Mouse (Mus musculus): ENCODE measurements around the gene Gmppb. TPM values are rescaled to one million over a fixed set of nuclear protein-coding genes. Genes with fewer than 3 reads are reported as not detected.
A peak's percentile ranks its signal among the peaks of the same experiment; 100 is the strongest.

Gmppb gene
- polyA plus RNA-seq, 1 experiment from 2014 or later = 146 TPM

- H3K4me1 ChIP-seq (replicated peaks; ENCODE audit: control insufficient read depth, insufficient read depth, low read length) = peaks cover 8% of the 10 kb centered on the region; the same call in 1 of the 2 replicates
- ATAC-seq = peak; percentile 92
- H3K9me3 ChIP-seq (ENCODE audit: control insufficient read depth) = no peaks in the 10 kb centered on the region
- peak within 1 kb of the TSS; percentile 91 for H3K27ac ChIP-seq (ENCODE audit: low read depth, low read length)
- H3K36me3 ChIP-seq (ENCODE audit: control insufficient read depth, insufficient read depth) = peaks cover 25% of the 10 kb centered on the region
- peak within 1 kb of the TSS; percentile 93 for H3K4me2 ChIP-seq (replicated peaks; ENCODE audit: low read depth)
- peak; percentile 36 for TF ChIP-seq CTCF (IDR thresholded peaks at IDR 0.05; ENCODE audit: low read depth)
- WGBS = under 1% methylated on average over 52 of the region's 52 CpGs
- peak within 1 kb of the TSS; percentile 87 for H3K4me3 ChIP-seq (ENCODE audit: low read depth, low read length)
- peak within 1 kb of the TSS; percentile 91 for H3K9ac ChIP-seq (ENCODE audit: low read depth, low read length)
- no peaks in the 10 kb centered on the region for H3K27me3 ChIP-seq (replicated peaks; ENCODE audit: control insufficient read depth, insufficient read depth, low read length)
These were observed 45.3 kb downstream of the Gmppb start, which contains the start of gene Apeh for GRCm38 (mm10) chr9:108094184-108094941. TSS of gene Apeh (minus strand) at chr9:108094606.

GRCm38 (mm10) chr9:108094998-108095411 lies 46.0 kb downstream of the Gmppb start:
- peak; percentile 58 for ATAC-seq
- peak overlapping the region; percentile 91 for H3K9ac ChIP-seq (ENCODE audit: low read depth, low read length)
- no peaks in the 10 kb centered on the region for H3K9me3 ChIP-seq (ENCODE audit: control insufficient read depth)
- no peak for TF ChIP-seq CTCF (IDR thresholded peaks at IDR 0.05; ENCODE audit: low read depth)
- WGBS = under 1% methylated on average over 16 of the region's 16 CpGs
- H3K27me3 ChIP-seq (replicated peaks; ENCODE audit: control insufficient read depth, insufficient read depth, low read length) = no peaks in the 10 kb centered on the region
- H3K4me1 ChIP-seq (replicated peaks; ENCODE audit: control insufficient read depth, insufficient read depth, low read length) = peaks cover 8% of the 10 kb centered on the region; the same call in 1 of the 2 replicates
- peak overlapping the region; percentile 93 for H3K4me2 ChIP-seq (replicated peaks; ENCODE audit: low read depth)
- peak overlapping the region; percentile 87 for H3K4me3 ChIP-seq (ENCODE audit: low read depth, low read length)
- peaks cover 19% of the 10 kb centered on the region for H3K36me3 ChIP-seq (ENCODE audit: control insufficient read depth, insufficient read depth)
- H3K27ac ChIP-seq (ENCODE audit: low read depth, low read length) = peak overlapping the region; percentile 91

DNA sequence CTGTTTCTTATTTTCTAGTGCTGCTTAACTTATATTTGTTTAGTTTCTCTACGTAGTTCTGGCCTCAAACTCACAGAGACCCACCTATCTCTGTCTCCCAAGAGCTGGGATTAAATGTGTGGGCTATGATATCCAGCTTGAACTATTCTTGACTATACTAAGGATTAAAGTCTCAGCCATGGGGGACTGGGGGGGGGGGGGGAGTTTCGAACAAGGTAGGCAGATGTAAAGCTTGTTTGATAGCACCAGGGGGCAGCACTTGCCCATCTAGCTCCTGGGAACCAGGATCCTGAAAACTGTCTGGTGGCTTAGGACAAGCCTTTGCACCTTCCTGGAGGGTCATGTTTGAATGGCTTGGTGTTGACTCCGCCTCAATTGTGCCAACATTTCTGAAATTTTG lies 46.5 kb downstream of the Gmppb start:
- Histone ChIP-seq H3K4me1 (replicated peaks; ENCODE audit: control insufficient read depth, insufficient read depth, low read length) (peaks cover 8% of the 10 kb centered on the region; the same call in 1 of the 2 replicates), H3K9ac (ENCODE audit: low read depth, low read length) (peak overlapping the region; percentile 91; the same call in 1 of the 2 replicates), H3K4me2 (replicated peaks; ENCODE audit: low read depth) (peak overlapping the region; percentile 93), H3K27ac (ENCODE audit: low read depth, low read length) (peak overlapping the region; percentile 91), H3K9me3 (ENCODE audit: control insufficient read depth) (no peaks in the 10 kb centered on the region), H3K4me3 (ENCODE audit: low read depth, low read length) (peak overlapping the region; percentile 87), H3K27me3 (replicated peaks; ENCODE audit: control insufficient read depth, insufficient read depth, low read length) (no peaks in the 10 kb centered on the region), H3K36me3 (ENCODE audit: control insufficient read depth, insufficient read depth) (peaks cover 16% of the 10 kb centered on the region)
- TF ChIP-seq CTCF (IDR thresholded peaks at IDR 0.05; ENCODE audit: low read depth) = peak; percentile 87
- WGBS = 7% methylated on average over 3 of the region's 3 CpGs
- ATAC-seq = no peak

- Histone ChIP-seq H3K36me3 (ENCODE audit: control insufficient read depth, insufficient read depth) (peaks cover 10% of the 10 kb centered on the region), H3K27ac (ENCODE audit: low read depth, low read length) (peak overlapping the region; percentile 91), H3K4me2 (replicated peaks; ENCODE audit: low read depth) (peak overlapping the region; percentile 93), H3K27me3 (replicated peaks; ENCODE audit: control insufficient read depth, insufficient read depth, low read length) (no peaks in the 10 kb centered on the region), H3K4me3 (ENCODE audit: low read depth, low read length) (no peak overlapping the region), H3K4me1 (replicated peaks; ENCODE audit: control insufficient read depth, insufficient read depth, low read length) (peaks cover 8% of the 10 kb centered on the region; the same call in 1 of the 2 replicates), H3K9me3 (ENCODE audit: control insufficient read depth) (no peaks in the 10 kb centered on the region), H3K9ac (ENCODE audit: low read depth, low read length) (0 out of 2 replicates have a peak overlapping the region, but pooled peaks have one; percentile 18)
- ATAC-seq = no peak
- 48% methylated on average over 10 of the region's 10 CpGs for WGBS
- TF ChIP-seq CTCF (IDR thresholded peaks at IDR 0.05; ENCODE audit: low read depth) = no peak; the same call in 1 of the 2 replicates
These were observed 47.1 kb downstream of the Gmppb start for GRCm38 (mm10) chr9:108095949-108096712.

GRCm38 (mm10) chr9:108099619-108100018 lies 50.6 kb downstream of the Gmppb start:
- TF ChIP-seq CTCF (IDR thresholded peaks at IDR 0.05; ENCODE audit: low read depth) = no peak
- Histone ChIP-seq H3K36me3 (ENCODE audit: control insufficient read depth, insufficient read depth) (no peaks in the 10 kb centered on the region; the same call in 1 of the 2 replicates), H3K9me3 (ENCODE audit: control insufficient read depth) (no peaks in the 10 kb centered on the region), H3K4me3 (ENCODE audit: low read depth, low read length) (no peak overlapping the region), H3K27me3 (replicated peaks; ENCODE audit: control insufficient read depth, insufficient read depth, low read length) (no peaks in the 10 kb centered on the region), H3K27ac (ENCODE audit: low read depth, low read length) (no peak overlapping the region), H3K4me1 (replicated peaks; ENCODE audit: control insufficient read depth, insufficient read depth, low read length) (peaks cover 8% of the 10 kb centered on the region; the same call in 1 of the 2 replicates), H3K4me2 (replicated peaks; ENCODE audit: low read depth) (no peak overlapping the region), H3K9ac (ENCODE audit: low read depth, low read length) (no peak overlapping the region)
- ATAC-seq = no peak
- WGBS = 85% methylated on average over 8 of the region's 8 CpGs

Small RNA genes lying within 50 kb of the gene (microRNA-seq; reads per million reads assigned to microRNA genes)
- not detected for gene Mir7088

Other genes with a start within 250 kb of the Gmppb start
- gene Rbm6, start 176.0 kb upstream of the Gmppb start, polyA plus RNA-seq (2015; fragmentation: Nextera tagmentation; extraction: Ambion mirVana) = 21.1 and 26.2 TPM in 2 replicates
- gene Mon1a, start 161.1 kb upstream of the Gmppb start, polyA plus RNA-seq (2015; fragmentation: Nextera tagmentation; extraction: Ambion mirVana) = 31.6 and 34.7 TPM in 2 replicates
- 7.1 and 8.8 TPM in 2 replicates for gene Mst1r, start 142.4 kb upstream of the Gmppb start, polyA plus RNA-seq (2015; fragmentation: Nextera tagmentation; extraction: Ambion mirVana)
- not detected in 2 replicates for gene Actl11, start 120.8 kb upstream of the Gmppb start, polyA plus RNA-seq (2015; fragmentation: Nextera tagmentation; extraction: Ambion mirVana)
- 0.37 and 0.42 TPM in 2 replicates for gene Camkv, start 113.6 kb upstream of the Gmppb start, polyA plus RNA-seq (2015; fragmentation: Nextera tagmentation; extraction: Ambion mirVana)
- 3.2 and 3.7 TPM in 2 replicates for gene Traip, start 99.1 kb upstream of the Gmppb start, polyA plus RNA-seq (2015; fragmentation: Nextera tagmentation; extraction: Ambion mirVana)
- gene Uba7, start 73.7 kb upstream of the Gmppb start, polyA plus RNA-seq (2015; fragmentation: Nextera tagmentation; extraction: Ambion mirVana) = 43.8 and 50.6 TPM in 2 replicates
- gene Gm20661, start 66.2 kb upstream of the Gmppb start, polyA plus RNA-seq (2015; fragmentation: Nextera tagmentation; extraction: Ambion mirVana) = 0.39 and 0.88 TPM in 2 replicates
- gene Inka1, start 63.4 kb upstream of the Gmppb start, polyA plus RNA-seq (2015; fragmentation: Nextera tagmentation; extraction: Ambion mirVana) = 17.3 and 19.4 TPM in 2 replicates
- 1.6 and 2.0 TPM in 2 replicates for gene Cdhr4, start 56.7 kb upstream of the Gmppb start, polyA plus RNA-seq (2015; fragmentation: Nextera tagmentation; extraction: Ambion mirVana)
- gene Gm20662, start 52.9 kb upstream of the Gmppb start, polyA plus RNA-seq (2015; fragmentation: Nextera tagmentation; extraction: Ambion mirVana) = 0.43 TPM in 1 of 2 replicates, not detected in the other
- 27.9 and 30.5 TPM in 2 replicates for gene Ip6k1, start 46.7 kb upstream of the Gmppb start, polyA plus RNA-seq (2015; fragmentation: Nextera tagmentation; extraction: Ambion mirVana)
- gene Amigo3, start 3.9 kb downstream of the Gmppb start, polyA plus RNA-seq (2015; fragmentation: Nextera tagmentation; extraction: Ambion mirVana) = 4.4 and 4.8 TPM in 2 replicates
- gene Mst1, start 31.2 kb downstream of the Gmppb start, polyA plus RNA-seq (2015; fragmentation: Nextera tagmentation; extraction: Ambion mirVana) = 0.78 and 0.84 TPM in 2 replicates
- gene Rnf123, start 34.1 kb downstream of the Gmppb start, polyA plus RNA-seq (2015; fragmentation: Nextera tagmentation; extraction: Ambion mirVana) = 17.2 and 18.2 TPM in 2 replicates
- 82.6 and 98.4 TPM in 2 replicates for gene Apeh, start 45.4 kb downstream of the Gmppb start, polyA plus RNA-seq (2015; fragmentation: Nextera tagmentation; extraction: Ambion mirVana)
- gene Bsn, start 141.1 kb downstream of the Gmppb start, polyA plus RNA-seq (2015; fragmentation: Nextera tagmentation; extraction: Ambion mirVana) = 1.6 and 1.9 TPM in 2 replicates
- 42.9 and 44.6 TPM in 2 replicates for gene Dag1, start 214.7 kb downstream of the Gmppb start, polyA plus RNA-seq (2015; fragmentation: Nextera tagmentation; extraction: Ambion mirVana)
- gene Nicn1, start 241.2 kb downstream of the Gmppb start, polyA plus RNA-seq (2015; fragmentation: Nextera tagmentation; extraction: Ambion mirVana) = 12.4 and 15.6 TPM in 2 replicates
- 4.5 and 4.8 TPM in 2 replicates for gene Amt, start 247.6 kb downstream of the Gmppb start, polyA plus RNA-seq (2015; fragmentation: Nextera tagmentation; extraction: Ambion mirVana)

Data from intestine, postnatal 0 days (tissue).